Mouse (Mus musculus): ENCODE data around the gene Nudcd3. TPM values are rescaled to one million over a fixed set of nuclear protein-coding genes. Genes with fewer than 3 reads are reported as not detected.

Nudcd3 gene
- polyA plus RNA-seq, 1 experiment from 2014 or later: 52.0 TPM

DNA sequence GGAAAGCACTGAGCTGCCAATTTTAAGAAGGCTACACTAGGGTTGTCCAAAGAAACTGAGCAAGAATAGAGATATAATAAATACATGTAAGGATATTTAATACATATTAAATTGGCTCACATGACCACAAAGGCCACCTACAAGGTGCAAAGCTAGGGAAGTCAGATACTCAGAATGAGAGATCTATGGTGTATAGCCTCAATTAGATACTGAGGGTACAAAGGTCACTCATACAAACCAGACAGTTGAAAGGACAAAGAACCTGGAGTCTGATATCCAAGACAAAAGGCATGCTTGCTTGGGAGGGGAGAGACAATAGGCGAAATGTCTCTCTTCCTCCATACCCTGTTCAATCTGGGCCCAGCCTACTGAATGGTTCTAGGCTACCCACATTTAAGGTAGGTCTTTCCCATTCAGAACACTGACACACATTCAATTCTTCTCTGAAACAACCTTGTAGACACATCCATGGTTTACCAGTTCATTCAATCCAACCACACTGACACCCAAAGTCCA is 76.6 kb downstream of the Nudcd3 start:
- Histone ChIP-seq H3K36me3 (ENCODE audit: control insufficient read depth, insufficient read depth, low read length) (no peaks in the 10 kb centered on the region; the same call in 1 of the 2 replicates), H3K27ac (ENCODE audit: low read depth, low read length) (no peak overlapping the region), H3K4me1 (ENCODE audit: control insufficient read depth, insufficient read depth, low read length) (no peaks in the 10 kb centered on the region), H3K9me3 (ENCODE audit: control insufficient read depth, low read length) (no peaks in the 10 kb centered on the region), H3K4me2 (ENCODE audit: low read depth) (no peak overlapping the region), H3K9ac (ENCODE audit: low read length) (no peak overlapping the region), H3K4me3 (ENCODE audit: low read depth, low read length) (no peak overlapping the region), H3K27me3 (ENCODE audit: control insufficient read depth, insufficient read depth, low read length) (no peaks in the 10 kb centered on the region)
- 95% methylated on average over 1 of the region's 1 CpGs for WGBS
- ATAC-seq (ENCODE audit: insufficient read depth, low FRiP score, low TSS enrichment) (no peak), DNase-seq (ENCODE audit: low spot score) (no peak)

DNA sequence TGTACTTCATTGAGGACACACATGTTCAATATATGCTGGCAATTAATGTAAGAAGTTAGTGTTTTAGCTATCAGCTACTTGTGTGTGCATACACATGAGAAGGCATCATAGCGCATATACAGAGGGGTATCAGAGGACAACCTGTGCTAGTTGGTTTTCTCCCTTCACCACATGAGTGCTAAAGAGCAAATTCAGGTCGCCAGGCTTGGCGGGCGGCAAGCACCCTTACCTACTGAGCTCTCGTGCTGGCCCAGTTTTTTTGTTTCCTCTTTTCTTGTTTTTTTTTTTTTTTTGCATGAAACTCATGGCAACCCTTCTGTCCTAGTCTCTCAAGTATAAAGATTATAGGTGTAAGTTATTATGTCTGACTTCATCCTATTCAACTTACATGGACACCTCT is 77.6 kb downstream of the Nudcd3 start:
- H3K9ac ChIP-seq (ENCODE audit: low read length): no peak overlapping the region
- WGBS: 95% methylated on average over 5 of the region's 5 CpGs
- no peak overlapping the region for H3K4me3 ChIP-seq (ENCODE audit: low read depth, low read length)
- DNase-seq (ENCODE audit: low spot score) (no peak), ATAC-seq (ENCODE audit: insufficient read depth, low FRiP score, low TSS enrichment) (no peak)
- H3K27me3 ChIP-seq (ENCODE audit: control insufficient read depth, insufficient read depth, low read length): no peaks in the 10 kb centered on the region
- no peaks in the 10 kb centered on the region for H3K9me3 ChIP-seq (ENCODE audit: control insufficient read depth, low read length)
- no peak overlapping the region for H3K27ac ChIP-seq (ENCODE audit: low read depth, low read length)
- H3K36me3 ChIP-seq (ENCODE audit: control insufficient read depth, insufficient read depth, low read length): no peaks in the 10 kb centered on the region; the same call in 1 of the 2 replicates
- H3K4me2 ChIP-seq (ENCODE audit: low read depth): no peak overlapping the region
- no peaks in the 10 kb centered on the region for H3K4me1 ChIP-seq (ENCODE audit: control insufficient read depth, insufficient read depth, low read length)

DNA sequence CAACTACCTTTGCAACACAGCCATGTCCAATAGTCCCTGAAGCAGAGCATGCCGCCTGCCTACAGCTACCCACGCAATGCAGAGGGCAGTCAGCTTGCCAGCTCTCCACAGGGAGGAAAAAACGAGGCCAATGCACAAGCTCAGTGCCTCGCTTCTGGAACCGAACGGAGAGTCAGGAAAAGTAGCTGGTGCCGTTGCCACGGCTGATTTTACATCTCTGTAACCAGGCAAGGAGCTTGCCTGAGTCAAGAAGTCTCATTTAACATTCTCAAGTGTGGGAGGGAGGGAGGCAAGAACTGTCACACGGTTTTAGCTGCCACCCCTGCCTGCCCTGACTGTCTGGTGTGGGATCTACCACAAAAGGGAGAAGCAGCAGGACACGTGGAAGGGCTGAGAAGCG is 79.6 kb downstream of the Nudcd3 start:
- Histone ChIP-seq H3K36me3 (ENCODE audit: control insufficient read depth, insufficient read depth, low read length) (no peaks in the 10 kb centered on the region; the same call in 1 of the 2 replicates), H3K9ac (ENCODE audit: low read length) (no peak overlapping the region), H3K4me3 (ENCODE audit: low read depth, low read length) (no peak overlapping the region), H3K4me2 (ENCODE audit: low read depth) (no peak overlapping the region), H3K4me1 (ENCODE audit: control insufficient read depth, insufficient read depth, low read length) (no peaks in the 10 kb centered on the region), H3K9me3 (ENCODE audit: control insufficient read depth, low read length) (no peaks in the 10 kb centered on the region), H3K27ac (ENCODE audit: low read depth, low read length) (no peak overlapping the region), H3K27me3 (ENCODE audit: control insufficient read depth, insufficient read depth, low read length) (no peaks in the 10 kb centered on the region)
- DNase-seq (ENCODE audit: low spot score) (no peak), ATAC-seq (ENCODE audit: insufficient read depth, low FRiP score, low TSS enrichment) (no peak)
- WGBS: 90% methylated on average over 11 of the region's 11 CpGs

DNA sequence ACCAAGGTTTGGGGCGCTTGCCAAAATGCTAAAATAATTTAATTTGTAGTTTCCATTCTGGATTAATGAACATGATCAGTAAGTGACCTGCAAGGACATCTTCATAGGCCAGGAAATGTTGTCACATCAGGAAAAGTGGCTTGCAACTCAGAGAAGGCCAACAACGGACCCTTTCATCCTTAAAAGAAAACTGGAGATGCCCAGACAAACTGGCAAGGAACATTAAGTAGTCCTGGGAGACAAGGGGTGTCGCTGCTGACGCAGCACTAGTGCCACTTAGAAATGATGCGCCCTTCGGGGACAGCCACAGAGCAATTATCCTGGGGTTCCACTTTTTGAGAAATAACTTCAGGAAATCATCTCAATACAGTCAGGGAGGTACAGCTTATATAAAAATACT is 80.2 kb downstream of the Nudcd3 start:
- Histone ChIP-seq H3K9ac (ENCODE audit: low read length) (no peak overlapping the region), H3K4me3 (ENCODE audit: low read depth, low read length) (no peak overlapping the region), H3K27me3 (ENCODE audit: control insufficient read depth, insufficient read depth, low read length) (no peaks in the 10 kb centered on the region), H3K4me2 (ENCODE audit: low read depth) (no peak overlapping the region), H3K27ac (ENCODE audit: low read depth, low read length) (no peak overlapping the region), H3K9me3 (ENCODE audit: control insufficient read depth, low read length) (no peaks in the 10 kb centered on the region), H3K36me3 (ENCODE audit: control insufficient read depth, insufficient read depth, low read length) (no peaks in the 10 kb centered on the region; the same call in 1 of the 2 replicates), H3K4me1 (ENCODE audit: control insufficient read depth, insufficient read depth, low read length) (no peaks in the 10 kb centered on the region)
- ATAC-seq (ENCODE audit: insufficient read depth, low FRiP score, low TSS enrichment) (no peak), DNase-seq (ENCODE audit: low spot score) (no peak)
- 90% methylated on average over 6 of the region's 6 CpGs for WGBS

DNA sequence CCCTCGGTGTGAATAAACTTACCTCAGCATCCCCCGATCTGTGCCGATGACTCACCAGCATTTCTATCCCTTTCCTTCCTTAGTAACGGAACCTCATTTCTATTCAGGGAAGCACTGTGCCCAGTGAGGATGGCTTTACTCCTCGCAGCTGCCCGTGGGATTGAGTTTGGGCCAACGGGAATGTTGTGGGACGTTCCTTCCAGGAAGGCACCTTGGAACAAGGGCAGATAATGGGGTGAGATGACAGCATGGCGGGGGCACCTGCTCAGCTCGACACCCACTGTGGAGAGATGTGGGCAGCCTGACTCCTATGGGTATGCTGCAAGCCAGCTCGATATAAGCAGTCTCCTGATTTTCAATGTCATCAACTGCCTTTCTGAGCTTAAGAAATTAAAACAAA is 80.9 kb downstream of the Nudcd3 start:
- Histone ChIP-seq H3K27me3 (ENCODE audit: control insufficient read depth, insufficient read depth, low read length) (no peaks in the 10 kb centered on the region), H3K4me3 (ENCODE audit: low read depth, low read length) (no peak overlapping the region), H3K9ac (ENCODE audit: low read length) (no peak overlapping the region), H3K4me2 (ENCODE audit: low read depth) (no peak overlapping the region), H3K36me3 (ENCODE audit: control insufficient read depth, insufficient read depth, low read length) (peaks cover under 1% of the 10 kb centered on the region; the same call in 1 of the 2 replicates), H3K27ac (ENCODE audit: low read depth, low read length) (no peak overlapping the region), H3K4me1 (ENCODE audit: control insufficient read depth, insufficient read depth, low read length) (no peaks in the 10 kb centered on the region), H3K9me3 (ENCODE audit: control insufficient read depth, low read length) (no peaks in the 10 kb centered on the region)
- 94% methylated on average over 11 of the region's 11 CpGs for WGBS
- DNase-seq (ENCODE audit: low spot score) (no peak), ATAC-seq (ENCODE audit: insufficient read depth, low FRiP score, low TSS enrichment) (no peak)

DNA sequence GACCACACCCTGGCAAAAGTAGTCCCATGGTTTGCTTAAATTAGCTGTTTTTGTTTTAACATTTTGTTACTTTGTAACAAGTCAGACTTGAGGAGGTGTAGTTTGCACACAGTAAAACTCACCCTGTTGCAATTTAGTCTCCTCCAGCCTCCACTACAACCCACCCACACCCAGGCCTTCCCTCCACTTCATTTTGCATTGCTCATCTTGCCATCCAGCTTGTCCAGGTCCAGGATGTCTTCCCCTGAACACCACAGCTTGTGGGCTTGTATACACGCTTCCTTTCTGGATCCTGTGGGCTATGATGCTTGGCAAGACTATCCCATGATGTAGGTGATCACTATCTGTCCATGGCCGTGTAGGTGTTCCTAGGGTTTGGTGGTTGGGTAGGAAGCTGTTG is 82.3 kb downstream of the Nudcd3 start:
- Histone ChIP-seq H3K36me3 (ENCODE audit: control insufficient read depth, insufficient read depth, low read length) (peaks cover 4% of the 10 kb centered on the region), H3K9me3 (ENCODE audit: control insufficient read depth, low read length) (no peaks in the 10 kb centered on the region), H3K4me2 (ENCODE audit: low read depth) (no peak overlapping the region), H3K27me3 (ENCODE audit: control insufficient read depth, insufficient read depth, low read length) (no peaks in the 10 kb centered on the region), H3K9ac (ENCODE audit: low read length) (no peak overlapping the region), H3K4me1 (ENCODE audit: control insufficient read depth, insufficient read depth, low read length) (no peaks in the 10 kb centered on the region), H3K4me3 (ENCODE audit: low read depth, low read length) (no peak overlapping the region), H3K27ac (ENCODE audit: low read depth, low read length) (no peak overlapping the region)
- DNase-seq (ENCODE audit: low spot score) (no peak), ATAC-seq (ENCODE audit: insufficient read depth, low FRiP score, low TSS enrichment) (no peak)
- 89% methylated on average over 2 of the region's 2 CpGs for WGBS

DNA sequence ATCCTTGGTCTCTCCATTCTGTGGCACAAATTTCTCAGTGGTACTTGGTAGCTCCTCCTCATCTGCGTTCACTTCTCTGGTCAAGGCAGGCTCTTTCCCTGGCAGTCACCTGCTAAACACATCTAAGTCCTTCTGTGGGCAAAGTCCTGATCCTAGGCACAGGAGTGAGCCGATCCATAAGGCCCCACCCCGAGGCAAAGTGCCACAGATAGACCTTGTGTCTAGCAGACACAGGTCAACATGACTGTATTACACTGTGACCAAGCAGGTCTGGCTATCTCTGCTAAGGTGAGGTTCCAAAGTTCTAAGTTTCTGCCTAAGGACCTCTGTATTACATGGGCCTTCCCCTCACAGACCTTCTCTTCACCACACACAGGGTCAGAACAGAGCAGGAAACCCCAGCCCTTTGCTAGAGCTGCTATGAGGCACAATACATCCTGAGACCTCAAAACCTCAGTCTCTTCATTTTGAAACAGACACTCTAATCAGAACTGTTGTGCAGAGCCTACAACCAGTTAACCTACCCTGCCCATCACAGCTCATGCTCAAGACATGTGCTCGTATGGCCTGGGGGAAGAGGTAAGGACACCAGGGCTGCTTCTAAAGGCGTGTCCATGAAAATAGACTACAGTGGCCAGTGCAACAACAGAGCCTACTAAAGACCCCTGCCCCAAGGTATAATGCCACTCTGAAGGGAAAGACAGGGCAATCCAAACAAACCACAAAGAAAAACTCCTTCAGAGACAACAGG is 88.3 kb downstream of the Nudcd3 start:
- H3K9ac ChIP-seq (ENCODE audit: low read length): no peak overlapping the region
- H3K4me3 ChIP-seq (ENCODE audit: low read depth, low read length): no peak overlapping the region
- H3K4me2 ChIP-seq (ENCODE audit: low read depth): no peak overlapping the region
- no peak overlapping the region for H3K27ac ChIP-seq (ENCODE audit: low read depth, low read length)
- H3K4me1 ChIP-seq (ENCODE audit: control insufficient read depth, insufficient read depth, low read length): no peaks in the 10 kb centered on the region
- WGBS: 92% methylated on average over 5 of the region's 5 CpGs
- no peaks in the 10 kb centered on the region for H3K9me3 ChIP-seq (ENCODE audit: control insufficient read depth, low read length)
- DNase-seq (ENCODE audit: low spot score) (no peak), ATAC-seq (ENCODE audit: insufficient read depth, low FRiP score, low TSS enrichment) (no peak)
- no peaks in the 10 kb centered on the region for H3K27me3 ChIP-seq (ENCODE audit: control insufficient read depth, insufficient read depth, low read length)
- H3K36me3 ChIP-seq (ENCODE audit: control insufficient read depth, insufficient read depth, low read length): peaks cover 13% of the 10 kb centered on the region

DNA sequence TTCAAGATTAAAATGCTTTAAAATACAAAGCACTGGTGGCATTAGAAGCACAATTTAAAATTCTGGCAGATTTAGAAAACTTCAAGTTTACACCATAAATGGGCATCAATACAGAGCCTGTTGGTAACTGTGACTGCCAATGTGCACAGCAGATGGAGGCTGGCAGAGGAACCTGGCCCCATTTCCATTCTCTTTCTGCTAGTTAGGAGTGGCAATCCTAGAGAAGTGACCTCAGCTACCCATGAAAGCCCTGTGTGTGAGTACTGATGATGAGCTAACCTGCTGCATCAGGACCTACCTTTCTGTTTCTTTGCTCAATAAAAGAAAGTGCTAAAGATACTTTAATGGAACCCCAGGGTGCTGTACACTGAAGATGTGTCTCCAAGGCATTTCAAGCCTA is 90.2 kb downstream of the Nudcd3 start:
- DNase-seq (ENCODE audit: low spot score) (no peak), ATAC-seq (ENCODE audit: insufficient read depth, low FRiP score, low TSS enrichment) (no peak)
- Histone ChIP-seq H3K9ac (ENCODE audit: low read length) (no peak overlapping the region), H3K4me3 (ENCODE audit: low read depth, low read length) (no peak overlapping the region), H3K36me3 (ENCODE audit: control insufficient read depth, insufficient read depth, low read length) (peaks cover 13% of the 10 kb centered on the region), H3K4me1 (ENCODE audit: control insufficient read depth, insufficient read depth, low read length) (no peaks in the 10 kb centered on the region), H3K4me2 (ENCODE audit: low read depth) (no peak overlapping the region), H3K27me3 (ENCODE audit: control insufficient read depth, insufficient read depth, low read length) (no peaks in the 10 kb centered on the region), H3K9me3 (ENCODE audit: control insufficient read depth, low read length) (no peaks in the 10 kb centered on the region), H3K27ac (ENCODE audit: low read depth, low read length) (no peak overlapping the region)

DNA sequence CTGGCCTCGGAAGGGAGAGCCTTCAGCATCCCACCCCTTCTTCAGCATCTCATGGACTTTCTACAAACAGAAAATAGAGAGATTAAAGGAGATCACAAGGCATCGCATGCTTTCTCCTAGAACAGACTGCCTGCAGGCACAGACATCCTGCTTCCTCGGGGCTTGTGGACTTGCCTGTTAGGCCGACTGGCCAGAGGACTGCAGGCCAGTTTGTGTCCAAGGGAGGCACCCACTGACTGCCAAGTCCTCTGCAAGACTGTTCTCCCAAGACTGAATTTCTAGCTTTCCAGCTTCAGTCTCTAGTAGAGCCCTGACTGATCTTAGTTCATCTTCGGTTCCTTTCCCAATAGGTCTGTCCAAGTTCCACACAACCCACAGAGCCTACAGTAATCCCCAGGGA is 91.9 kb downstream of the Nudcd3 start:
- Histone ChIP-seq H3K9ac (ENCODE audit: low read length) (no peak overlapping the region), H3K4me3 (ENCODE audit: low read depth, low read length) (no peak overlapping the region), H3K27me3 (ENCODE audit: control insufficient read depth, insufficient read depth, low read length) (no peaks in the 10 kb centered on the region), H3K9me3 (ENCODE audit: control insufficient read depth, low read length) (no peaks in the 10 kb centered on the region), H3K36me3 (ENCODE audit: control insufficient read depth, insufficient read depth, low read length) (peaks cover 9% of the 10 kb centered on the region), H3K27ac (ENCODE audit: low read depth, low read length) (no peak overlapping the region), H3K4me1 (ENCODE audit: control insufficient read depth, insufficient read depth, low read length) (no peaks in the 10 kb centered on the region), H3K4me2 (ENCODE audit: low read depth) (no peak overlapping the region)
- WGBS: 90% methylated on average over 5 of the region's 5 CpGs
- DNase-seq (ENCODE audit: low spot score) (no peak), ATAC-seq (ENCODE audit: insufficient read depth, low FRiP score, low TSS enrichment) (no peak)

Measured in neural tube, embryonic 11.5 days (tissue).